Mouse (Mus musculus) B cell, adult 67 days (primary cell): ENCODE data around the gene Crb1. TPM values are rescaled to one million over a fixed set of nuclear protein-coding genes. Genes with fewer than 3 reads are reported as not detected.

ENCODE experiments used
- total RNA-seq, 2 experiments: library from RNA; stranded (reverse); gene quantifications; 4 replicates each; pipeline ENCODE4 v1.2.4; 2023

Gene Crb1
- not detected for total RNA-seq

DNA sequence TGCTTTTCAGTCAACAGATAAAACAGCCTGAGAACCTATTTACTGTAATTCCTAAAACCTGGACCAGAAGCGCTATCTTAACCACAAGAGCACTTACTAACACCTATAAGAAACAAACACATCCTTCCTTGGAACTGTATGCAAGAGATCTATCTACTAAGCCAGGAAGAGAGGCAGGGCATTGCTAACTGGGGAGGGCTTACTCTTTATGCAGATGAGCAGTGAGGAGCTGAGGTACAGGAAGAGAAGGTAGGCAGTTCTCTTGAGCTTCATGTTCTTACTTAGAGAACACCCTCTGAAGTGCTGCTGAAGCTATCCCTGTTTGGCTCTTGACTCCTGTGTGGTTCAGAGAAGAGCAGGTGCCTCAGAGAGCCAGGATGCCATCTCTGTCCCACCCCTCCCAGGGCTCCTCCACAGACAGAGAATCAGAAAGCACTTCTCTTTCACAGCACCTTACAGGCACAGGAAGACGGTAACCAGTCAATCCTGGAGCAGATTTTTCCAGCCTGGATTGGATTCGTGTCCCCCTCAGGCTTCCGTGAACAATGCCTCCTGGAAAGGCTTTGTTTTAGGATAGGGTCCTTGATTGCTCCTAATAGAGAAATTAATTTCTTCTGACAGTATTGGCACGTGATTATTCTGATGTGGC is at the start of gene Crb1:
Crb1 (minus strand) TSS at position 463 of the 649 bp plus-strand sequence.

DNA sequence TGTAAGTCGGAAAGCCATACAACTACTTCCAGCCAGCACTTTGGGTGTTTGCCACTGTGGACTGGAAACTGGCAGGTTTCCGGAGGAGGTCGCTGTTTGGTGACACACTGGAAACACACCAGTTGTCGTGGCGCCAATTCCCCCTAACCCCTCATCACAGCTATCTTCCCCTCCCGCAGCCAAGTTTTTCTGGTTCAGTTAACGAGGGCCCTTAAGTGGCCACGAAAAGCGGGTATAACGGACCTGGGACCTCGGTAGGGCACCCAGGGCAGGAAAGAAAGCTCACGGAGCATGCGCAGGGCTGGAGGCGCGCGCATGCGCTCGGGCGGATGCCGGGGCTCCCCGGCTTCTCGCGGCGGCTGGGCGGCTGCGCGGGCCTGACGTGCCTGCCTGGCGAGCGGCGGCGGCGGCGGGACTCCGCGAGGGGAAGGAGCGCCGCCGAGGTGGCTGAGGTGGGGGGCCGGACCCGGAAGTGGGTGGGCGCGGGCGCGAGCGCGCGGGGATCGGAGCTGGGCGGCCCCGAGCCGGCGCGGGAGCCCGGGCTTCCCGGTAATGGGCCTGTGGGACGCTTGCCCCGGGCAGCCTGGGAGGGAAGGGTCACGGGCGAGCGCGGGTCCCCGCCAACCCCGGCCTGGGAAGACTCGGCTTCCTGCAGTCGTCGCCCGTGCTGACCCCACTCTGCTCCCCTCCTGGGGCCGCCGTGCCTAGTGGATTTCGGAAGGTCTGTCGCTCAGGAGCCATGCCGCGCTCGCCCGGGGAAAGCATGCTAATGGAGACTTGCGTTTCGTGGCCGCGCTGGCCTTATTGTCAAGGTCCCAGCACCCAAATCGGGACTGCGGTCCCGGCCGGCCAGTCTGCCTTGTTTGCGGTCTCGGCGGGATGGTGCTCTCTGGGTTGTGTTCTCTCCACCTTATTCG is 45.2 kb upstream of the Crb1 start, which contains the start of gene Zbtb41:
Zbtb41 (plus strand) TSS at position 414 of the 917 bp plus-strand sequence.

Other genes starting within 250 kb of the Crb1 start
- gene Zbtb41, start 45.2 kb upstream of the Crb1 start, total RNA-seq, result 10 to 100 TPM; 25.5 to 27.1 TPM
- 1 to 10 TPM; 3.0 to 3.8 TPM for gene Aspm, start 77.7 kb upstream of the Crb1 start, total RNA-seq
- gene F13b, start 124.6 kb upstream of the Crb1 start, total RNA-seq, result not detected
- not detected for gene Cfhr1, start 183.2 kb upstream of the Crb1 start, total RNA-seq